In the genomic region with DNA sequence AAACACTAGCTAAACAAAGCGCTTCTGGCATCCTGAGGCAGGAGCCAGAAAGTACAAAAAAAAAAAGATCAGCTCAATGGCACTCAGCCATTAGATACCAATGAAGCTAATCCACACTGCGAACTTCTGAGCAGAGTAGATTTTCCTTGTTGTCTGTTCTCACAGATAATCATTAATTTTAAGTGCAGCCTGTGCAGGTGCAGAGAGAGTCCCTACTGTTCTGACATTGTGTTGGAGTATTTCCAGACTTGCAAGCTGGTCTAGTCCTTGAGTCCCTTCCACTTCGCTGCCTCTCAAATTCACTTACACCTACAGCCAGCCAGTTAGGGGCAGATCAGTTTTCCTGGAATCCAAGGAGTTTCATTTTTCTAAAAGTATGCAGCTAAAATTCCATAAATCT, we compare ENCODE assay signal across 14 mouse cellular contexts.
DNase-seq lines count a peak whose midpoint lies in the region; ATAC-seq lines count a peak whose summit lies in the region.
"Had no signal": no experiment of that assay in that cellular context is flagged by ENCODE, and none has a peak within 500 bp of the region (broad histone marks: within the 10 kb centered on the region; RNA-seq: fewer than 3 reads in every experiment).

No protein-coding gene starts in this region.

- H3K4me3 ChIP-seq in hindbrain, embryonic 15.5 days: no peak overlapping the region
- H3K4me3 ChIP-seq in hindbrain, embryonic 12.5 days: no peak overlapping the region
- H3K4me3 ChIP-seq in neural tube, embryonic 15.5 days (replicated peaks): no peak overlapping the region
- H3K4me3 ChIP-seq: heart, embryonic 13.5 days; left cerebral cortex, adult 2 months; stomach, embryonic 15.5 days had no signal

- no peaks in the 10 kb centered on the region for H3K36me3 ChIP-seq in hindbrain, embryonic 15.5 days
- no peaks in the 10 kb centered on the region for H3K36me3 ChIP-seq in hindbrain, embryonic 12.5 days
- H3K36me3 ChIP-seq in neural tube, embryonic 15.5 days: no peaks in the 10 kb centered on the region
- H3K36me3 ChIP-seq: heart, embryonic 13.5 days; stomach, embryonic 15.5 days had no signal

- no peaks in the 10 kb centered on the region for H3K4me1 ChIP-seq in hindbrain, embryonic 15.5 days (replicated peaks)
- no peaks in the 10 kb centered on the region for H3K4me1 ChIP-seq in hindbrain, embryonic 12.5 days
- no peaks in the 10 kb centered on the region for H3K4me1 ChIP-seq in neural tube, embryonic 15.5 days
- H3K4me1 ChIP-seq: heart, embryonic 13.5 days; stomach, embryonic 15.5 days had no signal

- peak; percentile 81 for ATAC-seq in hindbrain, embryonic 15.5 days (ENCODE audit: low FRiP score, low read depth)
- no peak for ATAC-seq in hindbrain, embryonic 12.5 days (ENCODE audit: low FRiP score)
- ATAC-seq in neural tube, embryonic 15.5 days (ENCODE audit: low FRiP score): peak; percentile 74

- no peaks in the 10 kb centered on the region for H3K9me3 ChIP-seq in hindbrain, embryonic 15.5 days
- H3K9me3 ChIP-seq in hindbrain, embryonic 12.5 days (replicated peaks): no peaks in the 10 kb centered on the region
- no peaks in the 10 kb centered on the region for H3K9me3 ChIP-seq in neural tube, embryonic 15.5 days (replicated peaks)
- H3K9me3 ChIP-seq: heart, embryonic 13.5 days; stomach, embryonic 15.5 days had no signal

- WGBS in hindbrain, embryonic 15.5 days: 57% methylated on average over 3 of the region's 3 CpGs
- WGBS in hindbrain, embryonic 12.5 days: 91% methylated on average over 3 of the region's 3 CpGs
- 65% methylated on average over 3 of the region's 3 CpGs for WGBS in neural tube, embryonic 15.5 days

- H3K4me2 ChIP-seq in hindbrain, embryonic 15.5 days: 0 out of 2 replicates have a peak overlapping the region, but pooled peaks have one; percentile 2
- no peak overlapping the region for H3K4me2 ChIP-seq in hindbrain, embryonic 12.5 days (replicated peaks)
- H3K4me2 ChIP-seq in neural tube, embryonic 15.5 days: 0 out of 2 replicates have a peak overlapping the region, but pooled peaks have one; percentile 7
- H3K4me2 ChIP-seq: heart, embryonic 13.5 days; stomach, embryonic 15.5 days had no signal

- H3K27me3 ChIP-seq in hindbrain, embryonic 15.5 days: no peaks in the 10 kb centered on the region
- no peaks in the 10 kb centered on the region for H3K27me3 ChIP-seq in hindbrain, embryonic 12.5 days
- H3K27me3 ChIP-seq in neural tube, embryonic 15.5 days (replicated peaks): no peaks in the 10 kb centered on the region
- H3K27me3 ChIP-seq: heart, embryonic 13.5 days; stomach, embryonic 15.5 days had no signal

- no peak overlapping the region for H3K9ac ChIP-seq in hindbrain, embryonic 15.5 days
- H3K9ac ChIP-seq in hindbrain, embryonic 12.5 days: no peak overlapping the region
- H3K9ac ChIP-seq in neural tube, embryonic 15.5 days (replicated peaks): no peak overlapping the region
- H3K9ac ChIP-seq: heart, embryonic 13.5 days; liver, embryonic 14.5 days; stomach, embryonic 15.5 days had no signal

- peak; percentile 6 for DNase-seq in retina, postnatal 1 day
- no peak for DNase-seq in retina, embryonic 14.5 days (ENCODE audit: low spot score)
- peak; percentile 62 to 70 for DNase-seq in cerebellum, postnatal 25 days
- no peak for DNase-seq in adrenal gland, adult (ENCODE audit: inconsistent age in 2 of 2, low spot score in 1 of 2)
- DNase-seq in heart, adult 18-20 months: no peak
- DNase-seq: adrenal gland, postnatal 10 days; kidney, adult 2 months had no signal

- H3K27ac ChIP-seq in hindbrain, embryonic 15.5 days (replicated peaks): peak overlapping the region; percentile 40
- H3K27ac ChIP-seq in hindbrain, embryonic 12.5 days: no peak overlapping the region
- H3K27ac ChIP-seq in neural tube, embryonic 15.5 days (replicated peaks): 0 out of 2 replicates have a peak overlapping the region, but pooled peaks have one; percentile 33
- H3K27ac ChIP-seq: heart, embryonic 13.5 days; left cerebral cortex, adult 2 months; liver, embryonic 14.5 days; stomach, embryonic 15.5 days had no signal

Comparison
In these comparisons a context has a peak if more than half of its experiments do, and no peak if none do; other contexts are left out.
1. DNase-seq: peak in retina, postnatal 1 day (single experiment) and cerebellum, postnatal 25 days (2 of 2); none in retina, embryonic 14.5 days (single experiment), adrenal gland, adult (0 of 2) and heart, adult 18-20 months (0 of 2).